Mouse (Mus musculus): ENCODE data around the gene Slc2a5.

The Slc2a5 gene

GRCm38 (mm10) chr4:150146286-150146685 lies 27.2 kb downstream of the Slc2a5 start:
- no peak for DNase-seq

GRCm38 (mm10) chr4:150151045-150151444 lies 32.0 kb downstream of the Slc2a5 start:
- no peak for DNase-seq

- DNase-seq, result no peak
These were observed 33.4 kb downstream of the Slc2a5 start for GRCm38 (mm10) chr4:150152483-150152882.

- DNase-seq, result no peak
These were observed 36.2 kb downstream of the Slc2a5 start for GRCm38 (mm10) chr4:150155301-150155700.

- no peak for DNase-seq
These were observed 36.6 kb downstream of the Slc2a5 start for GRCm38 (mm10) chr4:150155731-150156130.

GRCm38 (mm10) chr4:150157348-150157882 lies 38.3 kb downstream of the Slc2a5 start:
- no peak for DNase-seq

GRCm38 (mm10) chr4:150159458-150159857 lies 40.4 kb downstream of the Slc2a5 start:
- no peak for DNase-seq

GRCm38 (mm10) chr4:150162561-150163169 lies 43.6 kb downstream of the Slc2a5 start:
- DNase-seq, result no peak

GRCm38 (mm10) chr4:150164875-150165274 lies 45.8 kb downstream of the Slc2a5 start:
- DNase-seq, result no peak

GRCm38 (mm10) chr4:150168406-150168805 lies 49.3 kb downstream of the Slc2a5 start:
- DNase-seq, result no peak

GRCm38 (mm10) chr4:150172107-150172506 lies 53.0 kb downstream of the Slc2a5 start:
- no peak for DNase-seq

GRCm38 (mm10) chr4:150173281-150173680 lies 54.2 kb downstream of the Slc2a5 start:
- peak; percentile 49 for DNase-seq

- no peak for DNase-seq
These were observed 54.9 kb downstream of the Slc2a5 start for GRCm38 (mm10) chr4:150174027-150174426.

GRCm38 (mm10) chr4:150176535-150176934 lies 57.5 kb downstream of the Slc2a5 start:
- peak; percentile 14 for DNase-seq

GRCm38 (mm10) chr4:150177122-150177521 lies 58.0 kb downstream of the Slc2a5 start:
- DNase-seq, result no peak

- DNase-seq, result no peak
These were observed 59.0 kb downstream of the Slc2a5 start for GRCm38 (mm10) chr4:150178131-150178530.

GRCm38 (mm10) chr4:150181304-150181703 lies 62.2 kb downstream of the Slc2a5 start:
- no peak for DNase-seq

- no peak for DNase-seq
These were observed 69.2 kb downstream of the Slc2a5 start for GRCm38 (mm10) chr4:150188236-150188635.

- DNase-seq, result no peak
These were observed 73.1 kb downstream of the Slc2a5 start for GRCm38 (mm10) chr4:150192199-150192598.
